Mouse (Mus musculus) lung, adult 2 months (tissue): Measurements from ENCODE around the gene Mgat5b. TPM values are rescaled to one million over a fixed set of nuclear protein-coding genes. Genes with fewer than 3 reads are reported as not detected.

Experiments
- DNase-seq: peaks from one replicate; pipeline ENCODE4 v3.0.0; 2022
- H3K4me1 ChIP-seq: fragments of 200-500 bp; 2 replicates; pipeline ENCODE4 v1.6.1; 2011; ENCODE audit warnings: low read length; ENCODE audit not compliant: control insufficient read depth, insufficient read depth
- H3K4me3 ChIP-seq: fragments of 200-500 bp; replicated peaks from 2 replicates; pipeline ENCODE3; 2011; ENCODE audit warnings: low read depth, mild to moderate bottlenecking, control low read depth, low read length; ENCODE audit errors: extremely low read depth
- CTCF ChIP-seq: fragments of 200-500 bp; IDR thresholded peaks from 2 replicates; pipeline ENCODE4 v1.5.1; 2011; ENCODE audit warnings: mild to moderate bottlenecking, low read length, control low read depth; ENCODE audit not compliant: insufficient read depth
- POLR2A ChIP-seq: fragments of 200-500 bp; IDR thresholded peaks from 2 replicates; pipeline ENCODE4 v1.6.1; 2011; ENCODE audit warnings: low read depth, mild to moderate bottlenecking, control low read depth, low read length, borderline replicate concordance; ENCODE audit errors: extremely low read depth
- WGBS: fragments of 180-500 bp; shearing (Covaris S2); methylation state at CpG from one replicate; pipeline ENCODE4 v1.1.7; 2018; 5-methylcytosine and 5-hydroxymethylcytosine counted together
- polyA plus RNA-seq: library from polyadenylated mRNA; depleted of rRNA; stranded (reverse); fragments of >200 nt; gene quantifications from 2 replicates; pipeline ENCODE4 v1.2.3, GENCODE M21; 2012; rRNA removed

Mgat5b gene
- polyA plus RNA-seq, 1 experiment = 0.13 TPM

DNA sequence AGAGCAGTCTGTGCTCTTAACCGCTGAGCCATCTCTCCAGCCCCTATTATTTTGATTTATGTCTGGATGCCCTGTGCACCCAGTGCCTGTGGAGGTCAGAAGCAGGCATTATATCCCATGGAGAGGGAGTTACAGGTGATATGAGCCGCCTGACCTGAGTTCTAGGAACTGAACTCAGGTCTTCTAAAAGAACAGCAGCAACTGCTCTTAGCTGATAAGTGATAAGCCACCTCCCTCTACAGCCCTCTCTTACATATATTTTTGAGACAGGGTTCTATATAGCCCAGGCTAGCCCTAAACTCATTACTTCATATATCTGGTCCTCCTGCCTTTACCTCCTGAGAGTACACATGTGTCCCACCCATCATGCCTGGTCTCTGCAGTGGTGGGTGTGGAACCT lies 102.4 kb downstream of the Mgat5b start:
- TF ChIP-seq CTCF (no peak), POLR2A (no peak)
- Histone ChIP-seq H3K4me3 (no peak overlapping the region), H3K4me1 (no peaks in the 10 kb centered on the region)
- 80% methylated on average over 2 of the region's 2 CpGs for WGBS
- no peak for DNase-seq

DNA sequence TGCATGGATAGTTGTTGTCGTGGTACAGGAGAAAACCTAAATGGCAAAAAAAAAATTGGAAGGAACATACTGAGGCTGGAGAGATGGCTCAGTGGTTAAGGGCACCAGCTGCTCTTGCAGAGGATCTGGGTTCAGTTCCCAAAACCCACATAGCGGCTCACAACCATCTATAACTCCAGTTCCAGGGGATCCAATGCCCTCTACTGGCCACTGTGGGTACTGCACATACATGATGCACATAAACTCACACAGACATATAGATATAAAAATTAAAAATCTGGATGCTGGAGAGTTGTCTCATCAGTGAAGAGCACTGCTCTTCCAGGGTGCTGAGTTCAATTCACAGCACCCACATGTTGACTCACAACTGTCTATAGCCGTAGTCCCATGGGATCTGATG lies 104.9 kb downstream of the Mgat5b start:
- DNase-seq = no peak
- WGBS = 91% methylated on average over 3 of the region's 3 CpGs
- Histone ChIP-seq H3K4me1 (no peaks in the 10 kb centered on the region), H3K4me3 (no peak overlapping the region)
- TF ChIP-seq CTCF = no peak
- TF ChIP-seq POLR2A = no peak

DNA sequence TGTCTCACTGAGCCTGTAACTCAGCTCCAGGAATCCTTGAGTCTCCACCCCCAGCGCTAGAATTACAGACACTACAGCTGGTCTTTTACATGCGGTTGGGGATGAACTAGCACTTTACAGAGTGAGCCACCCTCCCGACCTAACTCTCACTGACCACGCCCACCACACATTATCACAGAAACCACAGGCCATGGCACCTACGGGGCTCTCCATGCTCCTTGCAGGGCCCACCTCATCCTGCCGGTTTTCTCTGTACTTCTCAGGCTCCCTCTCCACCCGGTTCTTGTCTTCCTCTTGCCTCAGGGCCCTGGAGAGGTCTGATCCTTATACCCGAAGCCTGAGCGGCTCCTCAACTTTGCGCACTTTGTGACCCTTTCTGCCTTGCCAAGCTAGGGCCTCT lies 109.0 kb downstream of the Mgat5b start:
- Histone ChIP-seq H3K4me1 (no peaks in the 10 kb centered on the region), H3K4me3 (no peak overlapping the region)
- WGBS = 44% methylated on average over 10 of the region's 10 CpGs
- TF ChIP-seq POLR2A = no peak
- no peak for TF ChIP-seq CTCF
- DNase-seq = no peak

DNA sequence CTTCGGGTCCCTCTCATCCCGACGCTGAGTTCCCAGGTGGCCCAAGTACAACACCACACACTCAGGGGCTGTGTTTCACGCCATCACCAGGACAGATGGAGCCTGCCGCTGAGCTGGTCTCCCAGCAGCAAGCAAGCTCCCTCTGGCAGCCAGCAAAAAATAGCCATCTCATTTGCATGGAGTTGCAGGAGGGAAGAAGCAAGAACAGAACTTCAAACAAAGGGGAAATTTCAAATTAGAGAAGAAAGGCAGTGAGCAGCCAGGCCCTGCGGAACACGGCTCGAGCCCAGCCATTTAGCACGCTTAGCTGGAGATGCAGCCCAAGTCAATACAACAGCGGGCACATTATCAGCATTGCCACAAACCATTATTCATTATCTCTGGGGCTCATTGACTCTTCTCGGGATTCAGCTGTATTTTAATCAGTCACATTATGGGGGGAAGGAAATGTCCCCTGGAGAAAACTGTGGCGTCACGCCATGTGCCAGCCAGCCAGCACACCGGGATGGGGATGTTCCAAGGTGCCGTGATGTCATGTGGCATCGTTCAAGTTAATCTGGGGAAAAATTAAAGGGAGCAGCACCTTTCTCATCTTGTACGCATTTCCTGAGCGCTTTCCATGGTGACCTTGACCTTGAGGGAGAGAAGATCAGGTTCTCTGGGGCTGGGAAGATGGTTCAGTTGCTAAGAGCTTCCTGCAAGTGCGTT lies 110.4 kb downstream of the Mgat5b start:
- WGBS = 70% methylated on average over 19 of the region's 19 CpGs
- Histone ChIP-seq H3K4me3 (no peak overlapping the region), H3K4me1 (no peaks in the 10 kb centered on the region)
- DNase-seq = no peak
- TF ChIP-seq CTCF = no peak
- no peak for TF ChIP-seq POLR2A

DNA sequence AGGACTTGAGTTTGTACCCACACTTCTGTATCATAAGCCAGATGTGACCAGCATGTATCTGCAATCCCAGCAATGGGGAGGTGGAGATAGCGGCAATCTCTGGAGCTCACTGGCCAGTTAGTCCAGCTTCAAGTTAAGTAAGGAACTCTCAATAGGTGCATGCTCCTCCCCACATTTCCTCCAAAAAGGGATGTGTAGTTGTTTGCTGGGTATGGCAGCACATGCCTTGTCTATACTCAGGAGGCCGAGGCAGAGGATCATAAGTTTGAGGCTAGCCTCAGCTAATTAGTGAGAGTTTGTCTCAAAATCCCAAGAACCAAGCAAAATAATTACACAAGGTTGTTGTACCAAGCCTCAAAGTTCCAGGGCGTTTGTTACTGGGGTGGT lies 110.9 kb downstream of the Mgat5b start:
- WGBS = 79% methylated on average over 3 of the region's 3 CpGs
- H3K4me1 ChIP-seq = no peaks in the 10 kb centered on the region
- DNase-seq = no peak
- TF ChIP-seq CTCF = no peak
- TF ChIP-seq POLR2A = no peak
- no peak overlapping the region for H3K4me3 ChIP-seq

DNA sequence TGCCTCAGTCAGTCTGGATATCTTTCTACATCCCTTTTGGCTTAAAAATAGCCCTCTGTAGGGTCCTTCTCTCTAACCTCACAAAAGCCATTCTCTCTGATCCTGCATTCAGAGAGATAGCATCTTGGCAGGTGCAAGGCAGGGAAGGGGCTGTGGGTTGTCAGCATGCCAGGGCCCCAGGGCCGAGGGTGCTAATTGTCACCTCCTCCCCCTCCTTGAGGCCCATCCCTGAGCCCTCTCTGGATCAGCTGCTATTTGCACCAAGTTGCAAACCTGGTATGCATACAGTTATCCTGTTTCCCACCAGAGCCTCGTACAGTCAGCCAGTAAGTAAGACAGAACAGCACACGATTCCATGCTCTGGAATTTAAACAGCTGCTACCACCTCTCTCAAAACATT lies 111.4 kb downstream of the Mgat5b start:
- TF ChIP-seq CTCF (no peak), POLR2A (no peak)
- Histone ChIP-seq H3K4me1 (no peaks in the 10 kb centered on the region), H3K4me3 (no peak overlapping the region)
- no peak for DNase-seq
- 41% methylated on average over 3 of the region's 3 CpGs for WGBS

DNA sequence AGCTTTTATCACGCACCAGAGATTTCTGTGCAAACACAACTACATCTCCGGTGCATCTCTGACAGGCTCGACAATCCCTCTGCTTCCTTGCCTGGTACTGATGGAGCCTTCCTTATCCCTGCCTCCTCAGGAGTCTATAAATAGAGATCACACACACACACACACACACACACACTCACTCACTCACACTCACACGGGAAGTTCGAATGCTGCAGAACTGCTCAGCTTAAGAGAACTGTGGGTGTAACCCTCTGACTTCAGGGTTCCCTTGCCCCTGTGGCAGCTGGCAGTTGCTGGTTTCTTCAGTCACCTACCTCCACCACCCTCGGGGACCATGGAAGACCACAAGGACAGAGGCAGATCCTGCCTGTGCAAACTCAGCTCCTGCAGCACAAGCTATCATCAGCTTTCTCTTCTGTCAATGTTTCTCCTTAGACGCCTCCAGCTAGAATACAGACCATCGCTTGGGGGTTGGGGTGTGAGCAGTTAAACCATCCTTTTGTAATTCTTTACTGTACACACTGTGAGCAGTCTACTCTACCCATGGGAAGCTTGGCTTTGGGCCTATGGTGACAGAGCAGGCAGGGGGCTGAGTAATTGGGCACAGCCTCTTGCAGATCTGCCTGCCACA lies 111.9 kb downstream of the Mgat5b start:
- WGBS = 43% methylated on average over 8 of the region's 8 CpGs
- Histone ChIP-seq H3K4me3 (no peak overlapping the region), H3K4me1 (no peaks in the 10 kb centered on the region)
- TF ChIP-seq POLR2A (no peak), CTCF (no peak)
- no peak for DNase-seq

DNA sequence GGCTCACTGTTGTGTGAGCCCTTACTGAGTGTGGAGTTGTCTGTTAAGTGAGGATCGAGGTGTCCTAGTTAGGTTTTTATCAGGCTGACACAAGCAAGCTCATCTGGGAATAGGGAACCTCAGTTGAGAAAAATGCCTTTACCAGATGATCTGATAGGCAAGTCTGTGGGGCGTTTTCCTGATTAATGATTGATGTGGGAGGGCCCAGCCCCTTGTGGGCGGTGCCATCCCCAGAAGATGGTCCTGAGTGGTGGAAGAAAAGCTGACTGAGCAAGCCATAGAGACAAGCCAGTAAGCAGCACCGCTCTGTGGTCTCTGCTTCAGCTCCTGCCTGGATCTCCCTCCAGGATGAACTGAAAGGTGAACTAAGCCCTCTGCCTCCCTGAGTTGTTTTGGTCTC lies 112.6 kb downstream of the Mgat5b start:
- H3K4me1 ChIP-seq = no peaks in the 10 kb centered on the region
- TF ChIP-seq CTCF = no peak
- WGBS = 36% methylated on average over 4 of the region's 4 CpGs
- H3K4me3 ChIP-seq = no peak overlapping the region
- DNase-seq = no peak

DNA sequence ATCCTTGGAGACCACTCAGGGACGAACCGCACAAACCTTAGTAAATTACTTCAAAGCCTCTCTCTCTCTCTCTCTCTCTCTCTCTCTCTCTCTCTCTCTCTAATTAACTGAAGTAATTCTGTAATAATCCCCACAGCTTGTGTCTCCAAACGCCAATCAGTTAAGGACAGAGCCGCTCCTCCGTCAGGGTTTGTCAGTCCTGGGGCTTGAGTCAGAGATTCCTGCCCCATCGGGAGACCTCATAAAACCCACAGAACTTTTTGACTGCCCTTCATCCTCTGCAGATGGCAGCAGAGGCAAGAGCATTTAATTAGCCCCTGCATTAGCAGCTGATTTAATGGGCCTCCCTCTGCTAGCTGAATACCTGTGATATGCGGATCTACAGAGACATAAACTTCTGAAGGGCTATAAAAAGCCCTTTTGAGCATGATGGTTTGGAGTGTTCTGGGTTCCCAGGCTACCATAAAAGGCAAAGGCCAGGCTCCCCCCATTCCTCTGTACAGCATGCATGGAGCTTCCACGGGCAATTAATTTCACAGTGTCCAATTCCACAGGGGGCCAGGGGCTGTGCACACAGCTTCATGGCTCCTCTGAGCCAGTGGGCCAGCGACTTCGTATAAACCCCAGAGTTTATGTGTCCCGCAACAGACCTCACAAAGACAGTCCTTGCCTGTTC lies 117.1 kb downstream of the Mgat5b start:
- Histone ChIP-seq H3K4me1 (no peaks in the 10 kb centered on the region), H3K4me3 (no peak overlapping the region)
- no peak for DNase-seq
- WGBS = 73% methylated on average over 11 of the region's 11 CpGs
- TF ChIP-seq CTCF (no peak), POLR2A (no peak)

Other genes starting within 250 kb of the Mgat5b start
- 0.26 and 0.28 TPM in 2 replicates for gene St6galnac1, start 143.4 kb upstream of the Mgat5b start, polyA plus RNA-seq
- 70.1 and 172 TPM in 2 replicates for gene Mxra7, start 90.8 kb upstream of the Mgat5b start, polyA plus RNA-seq
- gene Mettl23, start 75.6 kb upstream of the Mgat5b start, polyA plus RNA-seq = 26.2 and 26.4 TPM in 2 replicates
- 23.8 and 26.8 TPM in 2 replicates for gene Jmjd6, start 75.4 kb upstream of the Mgat5b start, polyA plus RNA-seq
- 22.3 and 22.5 TPM in 2 replicates for gene Mfsd11, start 66.4 kb upstream of the Mgat5b start, polyA plus RNA-seq
- 448 and 676 TPM in 2 replicates for gene Srsf2, start 65.8 kb upstream of the Mgat5b start, polyA plus RNA-seq
- 123 and 133 TPM in 2 replicates for gene Sec14l1, start 196.3 kb downstream of the Mgat5b start, polyA plus RNA-seq